Mouse (Mus musculus): ENCODE measurements around the gene Acaa1b.

DNA sequence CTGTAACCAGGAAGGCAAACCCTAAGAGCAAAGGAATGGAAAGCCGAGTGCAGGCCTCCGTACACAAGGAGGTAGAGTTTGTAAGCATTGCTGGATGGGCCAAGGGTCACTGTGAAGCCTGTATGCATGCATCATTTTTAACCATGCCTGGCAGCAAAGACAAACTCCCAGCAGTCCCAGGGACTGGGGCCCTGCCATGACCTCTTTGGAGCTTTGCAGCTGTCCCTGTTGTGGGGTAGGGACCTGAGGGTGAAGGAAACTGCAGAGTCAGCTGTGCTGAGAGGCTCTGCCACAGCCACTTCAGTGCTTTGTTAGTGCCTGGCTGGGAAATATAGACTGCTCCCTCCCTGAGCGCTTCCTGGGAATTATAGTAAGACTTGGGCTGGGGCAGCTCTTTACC is 46.3 kb downstream of the Acaa1b start:
- TF ChIP-seq CTCF (IDR thresholded peaks at IDR 0.05; ENCODE audit: control insufficient read depth, insufficient read depth, insufficient replicate concordance, low read depth, low read length) (no peak), POLR2A (IDR thresholded peaks at IDR 0.05; ENCODE audit: control insufficient read depth, low read depth, low read length) (no peak)

Measured in testis, adult 2 months (tissue).